Mouse (Mus musculus) intestine, embryonic 14.5 days (tissue): Measurements from ENCODE around the gene Zfp316. TPM values are rescaled to one million over a fixed set of nuclear protein-coding genes. Genes with fewer than 3 reads are reported as not detected.

Source experiments
- ATAC-seq: fragments of 200-750 bp; cut with Nextera tagmentation; replicated peaks from 2 replicates; pipeline ENCODE4 v1.8.0; 2017; ENCODE audit warnings: low read depth, moderate number of reproducible peaks, moderate TSS enrichment, moderate library complexity; ENCODE audit not compliant: low FRiP score, low TSS enrichment
- DNase-seq: peaks from one replicate; pipeline ENCODE4 v3.0.0-alpha.2; 2018; ENCODE audit warnings: low spot score
- H3K27ac ChIP-seq: fragments of 300-500 bp; sonication (generic); 2 replicates; pipeline ENCODE4 v1.5.1; 2014; ENCODE audit warnings: low read depth, mild to moderate bottlenecking, control low read depth
- H3K27me3 ChIP-seq: fragments of 300-500 bp; sonication (generic); replicated peaks from 2 replicates; pipeline ENCODE4 v1.6.1; 2014; ENCODE audit warnings: low read length, control low read depth; ENCODE audit not compliant: control insufficient read depth, insufficient read depth
- H3K36me3 ChIP-seq: fragments of 300-500 bp; sonication (generic); 2 replicates; pipeline ENCODE4 v1.6.1; 2014; ENCODE audit warnings: low read length, control low read depth; ENCODE audit not compliant: control insufficient read depth, insufficient read depth
- H3K4me1 ChIP-seq: fragments of 300-500 bp; sonication (generic); replicated peaks from 2 replicates; pipeline ENCODE4 v1.6.1; 2014; ENCODE audit warnings: low read length, control low read depth, mixed read lengths; ENCODE audit not compliant: control insufficient read depth, insufficient read depth
- H3K4me2 ChIP-seq: fragments of 300-500 bp; sonication (generic); 2 replicates; pipeline ENCODE4 v1.6.1; 2014; ENCODE audit warnings: low read length
- H3K4me3 ChIP-seq: fragments of 300-500 bp; sonication (generic); 2 replicates; pipeline ENCODE4 v1.5.1; 2014; ENCODE audit warnings: low read depth, low read length, control low read depth, mixed read lengths
- H3K9ac ChIP-seq: fragments of 300-500 bp; sonication (generic); 2 replicates; pipeline ENCODE4 v1.6.1; 2014; ENCODE audit warnings: mild to moderate bottlenecking, low read length
- H3K9me3 ChIP-seq: fragments of 300-500 bp; sonication (generic); 2 replicates; pipeline ENCODE4 v1.6.1; 2016; ENCODE audit warnings: low read length, control low read depth; ENCODE audit not compliant: control insufficient read depth
- WGBS: fragments of 180-500 bp; shearing (Covaris S2); extraction: QIAGEN DNeasy Blood & Tissue Kit; methylation state at CpG from one replicate; pipeline ENCODE4 v1.1.7; 2014; 5-methylcytosine and 5-hydroxymethylcytosine counted together
- polyA plus RNA-seq: library from polyadenylated mRNA; unstranded; fragments of >200 nt; fragmentation: Nextera tagmentation; extraction: Ambion mirVana; gene quantifications from 2 replicates; pipeline ENCODE4 v1.2.1, GENCODE M21; 2014

Zfp316 gene
- polyA plus RNA-seq, 1 experiment from 2014 or later = 2.0 TPM

DNA sequence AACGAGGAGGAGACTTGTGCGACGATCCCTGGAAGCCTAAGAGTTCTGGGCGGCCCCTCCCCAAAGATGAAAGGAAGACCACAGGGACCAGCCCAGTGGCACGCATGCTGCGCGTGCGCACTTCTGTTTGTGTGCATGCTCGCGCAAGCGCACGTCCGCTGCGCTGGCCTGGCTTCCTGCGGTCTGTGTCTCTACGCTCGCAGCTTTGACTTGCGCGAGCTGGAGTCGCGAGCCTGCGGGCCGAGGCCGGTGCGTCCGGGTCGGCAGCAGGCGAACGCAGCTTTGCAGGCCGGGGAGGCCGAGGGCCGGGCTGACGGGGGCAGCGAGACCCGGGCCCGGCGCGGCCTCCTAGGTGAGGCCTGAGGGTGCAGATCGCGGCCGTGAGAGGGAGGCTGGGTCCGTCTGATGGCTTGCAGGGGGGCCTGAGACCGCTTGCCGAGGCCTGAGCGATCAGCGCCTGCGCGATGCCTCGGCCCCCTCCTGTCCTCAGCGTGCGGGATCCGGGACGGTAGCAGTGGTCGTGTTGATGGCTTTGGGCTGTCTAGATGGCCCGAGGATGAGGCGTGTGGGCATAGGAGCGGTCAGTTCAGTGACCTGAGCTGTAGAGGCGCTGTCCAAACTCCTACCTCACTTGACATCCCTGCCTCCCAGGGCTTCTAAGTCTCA lies 34.7 kb downstream of the Zfp316 start, which contains the start of gene Zfp12:
Zfp12 (plus strand) TSS at position 136 of the 666 bp plus-strand sequence.
- H3K4me3 ChIP-seq = peak within 1 kb of the TSS; percentile 88
- under 1% methylated on average over 56 of the region's 58 CpGs for WGBS
- H3K4me2 ChIP-seq = peak within 1 kb of the TSS; percentile 78
- H3K36me3 ChIP-seq = peaks cover 32% of the 10 kb centered on the region
- peaks cover 12% of the 10 kb centered on the region for H3K4me1 ChIP-seq
- H3K9me3 ChIP-seq = no peaks in the 10 kb centered on the region
- peak; percentile 89 for DNase-seq
- H3K27me3 ChIP-seq = no peaks in the 10 kb centered on the region
- H3K27ac ChIP-seq = peak within 1 kb of the TSS; percentile 97
- ATAC-seq = peak; percentile 99
- peak within 1 kb of the TSS; percentile 89 for H3K9ac ChIP-seq

DNA sequence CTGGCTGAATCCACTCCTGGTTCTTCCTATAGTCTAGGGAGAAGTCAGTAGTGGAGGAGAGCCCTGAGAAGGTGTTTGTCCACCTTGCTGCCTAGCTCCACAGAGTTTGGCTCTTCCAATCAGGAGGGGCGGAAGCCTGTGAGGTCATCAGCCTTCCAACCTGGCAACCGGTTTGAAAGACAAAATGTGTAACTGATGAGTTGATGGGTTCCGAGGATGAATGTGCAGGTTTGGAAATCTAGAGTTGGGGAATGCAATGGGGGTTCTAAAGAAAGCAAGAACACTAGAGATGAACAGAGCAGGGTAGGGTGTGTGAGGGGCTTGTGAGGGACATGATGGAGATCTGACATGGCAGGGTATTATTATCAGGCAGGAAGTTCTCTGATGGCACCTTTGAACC lies 43.0 kb downstream of the Zfp316 start, which contains the start of gene Spdye4a:
Spdye4a (minus strand) TSS at position 101 of the 400 bp plus-strand sequence.
- Histone ChIP-seq H3K36me3 (no peaks in the 10 kb centered on the region), H3K4me2 (no peak within 1 kb of the TSS), H3K27ac (no peak within 1 kb of the TSS), H3K4me1 (no peaks in the 10 kb centered on the region), H3K4me3 (no peak within 1 kb of the TSS), H3K9ac (no peak within 1 kb of the TSS), H3K27me3 (no peaks in the 10 kb centered on the region), H3K9me3 (no peaks in the 10 kb centered on the region)
- WGBS = 78% methylated on average over 3 of the region's 3 CpGs
- ATAC-seq = no peak
- no peak for DNase-seq

DNA sequence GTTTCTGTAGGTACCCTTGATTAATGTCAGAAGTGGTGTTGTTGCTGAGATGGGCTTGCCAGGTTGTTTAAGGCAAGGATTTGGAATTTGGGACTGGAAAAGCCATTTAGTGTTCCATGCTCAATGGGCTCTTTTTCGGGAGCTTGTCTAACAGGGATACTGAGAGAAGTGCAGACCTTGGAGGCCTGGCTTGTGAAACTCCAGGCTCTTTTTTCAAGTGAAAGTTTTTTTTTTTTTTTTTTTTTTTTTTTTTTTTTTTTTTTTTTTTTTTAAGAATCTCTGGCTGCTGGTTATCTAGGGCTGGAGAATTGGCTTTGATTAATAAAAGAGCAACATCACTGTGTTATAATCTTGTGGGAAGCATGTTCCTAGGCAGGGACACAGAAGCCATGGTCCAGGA lies 47.5 kb downstream of the Zfp316 start:
- no peak overlapping the region for H3K9ac ChIP-seq
- no peaks in the 10 kb centered on the region for H3K27me3 ChIP-seq
- H3K4me2 ChIP-seq = no peak overlapping the region
- DNase-seq (no peak), ATAC-seq (no peak)
- no peak overlapping the region for H3K4me3 ChIP-seq
- no peaks in the 10 kb centered on the region for H3K4me1 ChIP-seq
- 80% methylated on average over 1 of the region's 1 CpGs for WGBS
- no peaks in the 10 kb centered on the region for H3K36me3 ChIP-seq
- H3K27ac ChIP-seq = no peak overlapping the region
- no peaks in the 10 kb centered on the region for H3K9me3 ChIP-seq

DNA sequence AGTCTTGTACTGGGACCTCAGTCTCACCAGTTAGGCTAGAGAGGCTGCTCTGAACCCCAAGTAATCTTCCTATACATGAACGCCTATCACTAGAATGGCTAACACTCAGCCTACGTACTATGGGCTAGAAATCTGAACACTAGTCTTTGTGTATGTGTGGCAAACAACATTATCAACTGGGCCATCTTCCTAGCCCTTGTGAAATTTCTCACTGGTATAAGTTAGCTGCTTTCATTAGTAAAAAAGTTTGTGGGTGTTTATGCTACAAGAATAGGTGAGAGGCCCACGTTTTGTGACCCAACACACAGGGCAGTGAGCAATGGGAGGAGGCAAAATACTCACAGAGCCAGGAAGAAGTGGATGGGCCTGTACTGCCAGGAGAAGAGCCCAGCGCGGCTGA lies 48.8 kb downstream of the Zfp316 start:
- WGBS = 70% methylated on average over 5 of the region's 5 CpGs
- no peak overlapping the region for H3K27ac ChIP-seq
- H3K9me3 ChIP-seq = no peaks in the 10 kb centered on the region
- ATAC-seq (no peak), DNase-seq (no peak)
- no peak overlapping the region for H3K9ac ChIP-seq
- H3K27me3 ChIP-seq = no peaks in the 10 kb centered on the region
- H3K4me2 ChIP-seq = no peak overlapping the region
- H3K4me1 ChIP-seq = no peaks in the 10 kb centered on the region
- H3K36me3 ChIP-seq = no peaks in the 10 kb centered on the region
- no peak overlapping the region for H3K4me3 ChIP-seq

DNA sequence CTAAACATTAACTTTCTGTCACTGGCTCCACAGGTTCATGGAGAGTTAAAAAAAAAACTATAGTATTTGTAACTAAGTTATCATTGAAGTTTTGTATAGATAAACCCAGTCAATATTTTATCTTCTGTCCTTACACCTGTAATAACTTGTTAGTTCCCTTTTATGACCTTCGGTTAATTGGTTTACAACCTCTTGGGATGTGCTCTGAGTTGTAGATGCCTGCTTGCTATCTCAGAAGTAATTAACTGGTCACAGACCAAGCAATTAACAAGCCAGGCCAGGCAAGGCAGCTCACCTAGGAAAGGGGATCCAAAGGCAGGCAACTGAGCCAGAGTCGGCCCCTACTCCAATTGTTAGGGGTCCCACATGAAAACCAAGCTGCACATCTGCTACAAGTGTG lies 56.0 kb downstream of the Zfp316 start:
- Histone ChIP-seq H3K4me2 (no peak overlapping the region), H3K27me3 (no peaks in the 10 kb centered on the region), H3K36me3 (no peaks in the 10 kb centered on the region), H3K9ac (no peak overlapping the region), H3K27ac (no peak overlapping the region), H3K4me3 (no peak overlapping the region), H3K9me3 (peaks cover under 1% of the 10 kb centered on the region; the same call in 1 of the 2 replicates), H3K4me1 (no peaks in the 10 kb centered on the region)
- peak; percentile 47; the same call in 1 of the 2 replicates for ATAC-seq
- DNase-seq = no peak
- WGBS = 61% methylated on average over 2 of the region's 2 CpGs

- H3K27ac ChIP-seq = no peak overlapping the region
- no peaks in the 10 kb centered on the region for H3K27me3 ChIP-seq
- H3K36me3 ChIP-seq = no peaks in the 10 kb centered on the region
- DNase-seq (no peak), ATAC-seq (no peak)
- H3K4me2 ChIP-seq = no peak overlapping the region
- 77% methylated on average over 3 of the region's 3 CpGs for WGBS
- peaks cover 4% of the 10 kb centered on the region; the same call in 1 of the 2 replicates for H3K9me3 ChIP-seq
- no peak overlapping the region for H3K4me3 ChIP-seq
- H3K9ac ChIP-seq = no peak overlapping the region
- no peaks in the 10 kb centered on the region for H3K4me1 ChIP-seq
Observed at GRCm38 (mm10) chr5:143205015-143205414, 64.8 kb downstream of the Zfp316 start.

Other genes with a start within 250 kb of the Zfp316 start
- 31.0 and 32.0 TPM in 2 replicates for gene Rnf216, start 157.0 kb downstream of the Zfp316 start, polyA plus RNA-seq
- gene Olfr718-ps1, start 122.4 kb downstream of the Zfp316 start, polyA plus RNA-seq = not detected in 2 replicates
- 9.6 and 11.6 TPM in 2 replicates for gene Rbak, start 89.2 kb downstream of the Zfp316 start, polyA plus RNA-seq
- not detected in 2 replicates for gene Spdye4b, start 89.0 kb downstream of the Zfp316 start, polyA plus RNA-seq
- not detected in 2 replicates for gene Spdye4a, start 43.1 kb downstream of the Zfp316 start, polyA plus RNA-seq
- gene Zfp12, start 34.9 kb downstream of the Zfp316 start, polyA plus RNA-seq = 14.0 and 16.6 TPM in 2 replicates
- gene Zfp853, start 23.6 kb upstream of the Zfp316 start, polyA plus RNA-seq = not detected in 2 replicates
- gene E130309D02Rik, start 45.3 kb upstream of the Zfp316 start, polyA plus RNA-seq = 35.7 and 37.5 TPM in 2 replicates
- gene Zdhhc4, start 59.2 kb upstream of the Zfp316 start, polyA plus RNA-seq = 73.5 and 78.4 TPM in 2 replicates
- gene Grid2ip, start 87.3 kb upstream of the Zfp316 start, polyA plus RNA-seq = 0.28 and 0.30 TPM in 2 replicates
- gene Kdelr2, start 133.8 kb upstream of the Zfp316 start, polyA plus RNA-seq = 311 and 337 TPM in 2 replicates
- 9.3 and 10.3 TPM in 2 replicates for gene Daglb, start 194.6 kb upstream of the Zfp316 start, polyA plus RNA-seq